Mouse (Mus musculus) liver, embryonic 16.5 days (tissue): ENCODE results near the gene Esrra. TPM values are rescaled to one million over a fixed set of nuclear protein-coding genes. Genes with fewer than 3 reads are reported as not detected.
A peak's percentile ranks its signal among the peaks of the same experiment; 100 is the strongest.

ENCODE experiments used
- ATAC-seq: fragments of 200-750 bp; cut with Nextera tagmentation; 2 replicates; pipeline ENCODE4 v1.8.0; 2017; ENCODE audit warnings: low read depth, mild to moderate bottlenecking, moderate number of reproducible peaks, moderate library complexity
- H3K27ac ChIP-seq: fragments of 300-500 bp; sonication (generic); 2 replicates; pipeline ENCODE4 v1.5.1; 2014; ENCODE audit warnings: mild to moderate bottlenecking, low read length
- H3K27me3 ChIP-seq: fragments of 300-500 bp; sonication (generic); 2 replicates; pipeline ENCODE4 v1.6.1; 2014; ENCODE audit warnings: low read depth, low read length, mixed read lengths; ENCODE audit not compliant: control insufficient read depth, insufficient read depth
- H3K36me3 ChIP-seq: fragments of 300-500 bp; sonication (generic); 2 replicates; pipeline ENCODE4 v1.6.1; 2014; ENCODE audit warnings: mild to moderate bottlenecking; ENCODE audit not compliant: control insufficient read depth, insufficient read depth
- H3K4me1 ChIP-seq: fragments of 300-500 bp; sonication (generic); 2 replicates; pipeline ENCODE4 v1.6.1; 2014; ENCODE audit warnings: low read depth, low read length, mixed read lengths; ENCODE audit not compliant: control insufficient read depth
- H3K4me2 ChIP-seq: fragments of 300-500 bp; sonication (generic); 2 replicates; pipeline ENCODE4 v1.6.1; 2014; ENCODE audit warnings: low read depth, low read length, mixed read lengths
- H3K4me3 ChIP-seq: fragments of 300-500 bp; sonication (generic); 2 replicates; pipeline ENCODE4 v1.5.1; 2014; ENCODE audit warnings: low read depth, mild to moderate bottlenecking, low read length
- H3K9ac ChIP-seq: fragments of 300-500 bp; sonication (generic); 2 replicates; pipeline ENCODE4 v1.6.1; 2014; ENCODE audit warnings: low read depth, low read length
- H3K9me3 ChIP-seq: fragments of 300-500 bp; sonication (generic); replicated peaks from 2 replicates; pipeline ENCODE4 v1.6.1; 2016; ENCODE audit warnings: low read length; ENCODE audit not compliant: control insufficient read depth
- WGBS: fragments of 180-500 bp; shearing (Covaris S2); extraction: QIAGEN DNeasy Blood & Tissue Kit; methylation state at CpG from one replicate; pipeline ENCODE4 v1.1.7; 2014; ENCODE audit not compliant: insufficient replicate concordance; 5-methylcytosine and 5-hydroxymethylcytosine counted together
- polyA plus RNA-seq: library from polyadenylated mRNA; unstranded; fragments of >200 nt; fragmentation: Nextera tagmentation; extraction: Ambion mirVana; gene quantifications from 2 replicates; pipeline ENCODE4 v1.2.1, GENCODE M21; 2015

Esrra gene
- polyA plus RNA-seq, result 3.6 and 4.8 TPM in 2 replicates

- Histone ChIP-seq H3K9me3 (no peaks in the 10 kb centered on the region), H3K27ac (peak within 1 kb of the TSS; percentile 86), H3K27me3 (peaks cover 39% of the 10 kb centered on the region), H3K4me1 (peaks cover 42% of the 10 kb centered on the region), H3K4me3 (peak within 1 kb of the TSS; percentile 82), H3K9ac (peak within 1 kb of the TSS; percentile 84), H3K36me3 (no peaks in the 10 kb centered on the region), H3K4me2 (peak within 1 kb of the TSS; percentile 100)
- ATAC-seq, result peak; percentile 92
- WGBS, result under 1% methylated on average over 62 of the region's 66 CpGs
Observed at GRCm38 (mm10) chr19:6921647-6922567, at the start of gene Esrra. TSS of gene Esrra (minus strand) at chr19:6921813.

GRCm38 (mm10) chr19:6970460-6971085, 49.0 kb upstream of the Esrra start:
- H3K9ac ChIP-seq, result peak overlapping the region; percentile 42
- peaks cover 42% of the 10 kb centered on the region for H3K4me1 ChIP-seq
- no peak for ATAC-seq
- peak overlapping the region; percentile 70 for H3K4me3 ChIP-seq
- H3K9me3 ChIP-seq, result no peaks in the 10 kb centered on the region
- peak overlapping the region; percentile 93 for H3K4me2 ChIP-seq
- H3K36me3 ChIP-seq, result no peaks in the 10 kb centered on the region
- peaks cover 5% of the 10 kb centered on the region for H3K27me3 ChIP-seq
- WGBS, result 27% methylated on average over 11 of the region's 11 CpGs
- H3K27ac ChIP-seq, result no peak overlapping the region

- H3K9ac ChIP-seq, result peak overlapping the region; percentile 78
- H3K36me3 ChIP-seq, result 0 out of 2 replicates have a peak, but pooled peaks cover 2% of the 10 kb centered on the region
- no peak overlapping the region for H3K27ac ChIP-seq
- peak overlapping the region; percentile 93 for H3K4me2 ChIP-seq
- H3K27me3 ChIP-seq, result peaks cover 5% of the 10 kb centered on the region
- H3K4me3 ChIP-seq, result peak overlapping the region; percentile 70
- peak; percentile 81 for ATAC-seq
- no peaks in the 10 kb centered on the region for H3K9me3 ChIP-seq
- H3K4me1 ChIP-seq, result peaks cover 41% of the 10 kb centered on the region
- whole genome bisulfite sequencing, result 1% methylated on average over 55 of the region's 55 CpGs
Observed at GRCm38 (mm10) chr19:6969665-6970381, 48.2 kb upstream of the Esrra start.

GRCm38 (mm10) chr19:6969291-6969664, 47.7 kb upstream of the Esrra start:
- H3K36me3 ChIP-seq, result 0 out of 2 replicates have a peak, but pooled peaks cover 2% of the 10 kb centered on the region
- under 1% methylated on average over 20 of the region's 20 CpGs for WGBS
- H3K4me2 ChIP-seq, result peak overlapping the region; percentile 93
- H3K27ac ChIP-seq, result no peak overlapping the region
- no peaks in the 10 kb centered on the region for H3K9me3 ChIP-seq
- peaks cover 5% of the 10 kb centered on the region for H3K27me3 ChIP-seq
- H3K4me1 ChIP-seq, result peaks cover 36% of the 10 kb centered on the region
- H3K4me3 ChIP-seq, result peak overlapping the region; percentile 70
- H3K9ac ChIP-seq, result peak overlapping the region; percentile 78
- no peak; the same call in 1 of the 2 replicates for ATAC-seq

GRCm38 (mm10) chr19:6968491-6969271, 47.1 kb upstream of the Esrra start:
- no peak for ATAC-seq
- H3K27ac ChIP-seq, result no peak overlapping the region
- peak overlapping the region; percentile 78 for H3K9ac ChIP-seq

GRCm38 (mm10) chr19:6956461-6956860, 34.8 kb upstream of the Esrra start:
- 61% methylated on average over 10 of the region's 10 CpGs for WGBS
- H3K4me3 ChIP-seq, result no peak overlapping the region
- H3K9ac ChIP-seq, result no peak overlapping the region
- H3K27ac ChIP-seq, result no peak overlapping the region
- peaks cover 12% of the 10 kb centered on the region for H3K4me1 ChIP-seq
- no peaks in the 10 kb centered on the region for H3K9me3 ChIP-seq
- no peak overlapping the region for H3K4me2 ChIP-seq
- H3K36me3 ChIP-seq, result peaks cover 7% of the 10 kb centered on the region
- H3K27me3 ChIP-seq, result no peaks in the 10 kb centered on the region
- ATAC-seq, result no peak

More at GRCm38 (mm10) chr19:6968491-6969271, 47.1 kb upstream of the Esrra start:
- 9% methylated on average over 15 of the region's 15 CpGs for WGBS
- H3K27me3 ChIP-seq, result peaks cover 5% of the 10 kb centered on the region
- H3K4me2 ChIP-seq, result peak overlapping the region; percentile 93
- peak overlapping the region; percentile 70 for H3K4me3 ChIP-seq
- H3K9me3 ChIP-seq, result no peaks in the 10 kb centered on the region
- H3K4me1 ChIP-seq, result peaks cover 30% of the 10 kb centered on the region
- 0 out of 2 replicates have a peak, but pooled peaks cover 2% of the 10 kb centered on the region for H3K36me3 ChIP-seq

GRCm38 (mm10) chr19:6955424-6955823, 33.8 kb upstream of the Esrra start:
- 73% methylated on average over 7 of the region's 7 CpGs for WGBS
- Histone ChIP-seq H3K4me1 (peaks cover 17% of the 10 kb centered on the region), H3K36me3 (peaks cover 7% of the 10 kb centered on the region), H3K9ac (no peak overlapping the region), H3K27ac (no peak overlapping the region), H3K9me3 (no peaks in the 10 kb centered on the region), H3K27me3 (no peaks in the 10 kb centered on the region), H3K4me2 (no peak overlapping the region), H3K4me3 (no peak overlapping the region)
- no peak for ATAC-seq

GRCm38 (mm10) chr19:6954046-6954445, 32.4 kb upstream of the Esrra start:
- H3K27ac ChIP-seq, result no peak overlapping the region

More at GRCm38 (mm10) chr19:6954046-6954445, 32.4 kb upstream of the Esrra start:
- Histone ChIP-seq H3K4me2 (no peak overlapping the region), H3K4me3 (no peak overlapping the region), H3K27me3 (no peaks in the 10 kb centered on the region), H3K36me3 (no peaks in the 10 kb centered on the region; the same call in none of the 2 replicates), H3K9ac (no peak overlapping the region), H3K4me1 (peaks cover 28% of the 10 kb centered on the region), H3K9me3 (no peaks in the 10 kb centered on the region)
- ATAC-seq, result no peak
- WGBS, result 65% methylated on average over 9 of the region's 9 CpGs
